Mouse (Mus musculus): ENCODE measurements around the gene Olfr1301.

GRCm38 (mm10) chr2:111777129-111777528 is 26.3 kb downstream of the Olfr1301 start, which contains the start of gene Olfr1302:
- no peak for TF ChIP-seq CTCF (IDR thresholded peaks at IDR 0.05; ENCODE audit: low read depth)
- TF ChIP-seq EP300 (IDR thresholded peaks at IDR 0.05; ENCODE audit: low read depth) = no peak
